In the genomic region with DNA sequence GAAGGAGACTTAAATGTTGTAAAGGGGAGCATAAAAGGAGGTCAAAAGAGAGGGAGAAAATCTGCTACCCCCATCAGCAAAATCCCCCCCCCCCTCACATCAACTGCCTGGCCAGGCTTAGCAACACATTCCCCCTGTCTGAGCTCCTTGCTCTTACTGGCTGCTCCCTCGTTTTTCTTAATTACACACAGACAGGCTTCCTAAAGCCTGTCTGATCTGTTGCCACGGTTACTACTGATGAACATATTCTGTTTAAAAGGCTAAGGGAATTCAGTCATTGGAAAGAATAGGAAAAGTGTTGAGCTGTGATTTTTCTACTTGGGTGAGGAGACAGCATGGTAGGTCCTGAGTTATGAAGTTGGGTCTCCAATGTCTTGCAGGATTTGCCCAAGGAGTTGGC, we compare ENCODE assay signal across 14 mouse cellular contexts.
A peak's percentile ranks its signal among the peaks of the same experiment; 100 is the strongest.
DNase-seq lines count a peak whose midpoint lies in the region; ATAC-seq lines count a peak whose summit lies in the region.
"Had no signal": no experiment of that assay in that cellular context is flagged by ENCODE, and none has a peak within 500 bp of the region (broad histone marks: within the 10 kb centered on the region; RNA-seq: fewer than 3 reads in every experiment).

No protein-coding gene starts in this region.

- no peak overlapping the region for H3K9ac ChIP-seq in forebrain, embryonic 15.5 days (replicated peaks)
- no peak overlapping the region for H3K9ac ChIP-seq in hindbrain, embryonic 16.5 days (ENCODE audit: low read depth, low read length)
- no peak overlapping the region for H3K9ac ChIP-seq in midbrain, embryonic 16.5 days (ENCODE audit: low read depth, low read length)

- peak overlapping the region; percentile 42; the same call in 1 of the 2 replicates for H3K27ac ChIP-seq in forebrain, embryonic 15.5 days (replicated peaks)
- no peak overlapping the region for H3K27ac ChIP-seq in hindbrain, embryonic 16.5 days (ENCODE audit: low read depth, low read length)
- H3K27ac ChIP-seq in midbrain, embryonic 16.5 days (ENCODE audit: low read length): peak overlapping the region; percentile 64
- H3K27ac ChIP-seq: heart, adult 2 months had no signal

- no peaks in the 10 kb centered on the region for H3K9me3 ChIP-seq in forebrain, embryonic 15.5 days
- H3K9me3 ChIP-seq in hindbrain, embryonic 16.5 days (ENCODE audit: control insufficient read depth, low read length): no peaks in the 10 kb centered on the region
- no peaks in the 10 kb centered on the region for H3K9me3 ChIP-seq in midbrain, embryonic 16.5 days (replicated peaks; ENCODE audit: control insufficient read depth, low read length, poor library complexity, severe bottlenecking)

- 7% methylated on average over 2 of the region's 2 CpGs for WGBS in forebrain, embryonic 15.5 days
- WGBS in hindbrain, embryonic 16.5 days: 8% methylated on average over 2 of the region's 2 CpGs
- 2% methylated on average over 2 of the region's 2 CpGs for WGBS in midbrain, embryonic 16.5 days

- H3K36me3 ChIP-seq in forebrain, embryonic 15.5 days: no peaks in the 10 kb centered on the region
- H3K36me3 ChIP-seq in hindbrain, embryonic 16.5 days (ENCODE audit: control insufficient read depth, insufficient read depth, low read length): no peaks in the 10 kb centered on the region
- peaks cover 2% of the 10 kb centered on the region; the same call in 1 of the 2 replicates for H3K36me3 ChIP-seq in midbrain, embryonic 16.5 days (ENCODE audit: control insufficient read depth, insufficient read depth, low read length)
- H3K36me3 ChIP-seq: G1E had no signal

- H3K4me1 ChIP-seq in forebrain, embryonic 15.5 days: peaks cover 14% of the 10 kb centered on the region
- peaks cover 12% of the 10 kb centered on the region for H3K4me1 ChIP-seq in hindbrain, embryonic 16.5 days (ENCODE audit: control insufficient read depth, insufficient read depth, low read depth, low read length)
- H3K4me1 ChIP-seq in midbrain, embryonic 16.5 days (ENCODE audit: control insufficient read depth, insufficient read depth, low read length): peaks cover 15% of the 10 kb centered on the region

- H3K4me2 ChIP-seq in forebrain, embryonic 15.5 days (replicated peaks): no peak overlapping the region
- H3K4me2 ChIP-seq in hindbrain, embryonic 16.5 days (ENCODE audit: low read length): no peak overlapping the region
- H3K4me2 ChIP-seq in midbrain, embryonic 16.5 days (ENCODE audit: low read length): no peak overlapping the region

- no peak overlapping the region for H3K4me3 ChIP-seq in forebrain, embryonic 15.5 days
- H3K4me3 ChIP-seq in hindbrain, embryonic 16.5 days (ENCODE audit: low read length): no peak overlapping the region
- H3K4me3 ChIP-seq in midbrain, embryonic 16.5 days (ENCODE audit: low read depth, low read length): no peak overlapping the region
- H3K4me3 ChIP-seq: heart, adult 2 months had no signal

- peak; percentile 3 for DNase-seq in embryo, embryonic 9.5 days (ENCODE audit: extremely low spot score)
- no peak for DNase-seq in frontal cortex, postnatal 14 days (ENCODE audit: low spot score in 2 of 2)
- DNase-seq in yolk sac, embryonic 10.5 days (ENCODE audit: low spot score): no peak
- DNase-seq: adrenal gland, adult 8-10 months; cerebellum, adult 18-20 months; heart, adult 2 months; lung, adult 2 months; thymus, adult 2 months had no signal

- no peaks in the 10 kb centered on the region for H3K27me3 ChIP-seq in forebrain, embryonic 15.5 days
- H3K27me3 ChIP-seq in hindbrain, embryonic 16.5 days (replicated peaks; ENCODE audit: control insufficient read depth, insufficient read depth, low read length): no peaks in the 10 kb centered on the region
- H3K27me3 ChIP-seq in midbrain, embryonic 16.5 days (ENCODE audit: control insufficient read depth, insufficient read depth, low read depth, low read length): no peaks in the 10 kb centered on the region

- ATAC-seq in forebrain, embryonic 15.5 days (replicated peaks): peak; percentile 83
- peak; percentile 68; the same call in 1 of the 2 replicates for ATAC-seq in hindbrain, embryonic 16.5 days
- peak; percentile 67; the same call in 1 of the 2 replicates for ATAC-seq in midbrain, embryonic 16.5 days
- no peak for ATAC-seq in inflammation-experienced regulatory T-cells, adult 6 months
- ATAC-seq: intestine, embryonic 16.5 days had no signal
